Mouse (Mus musculus) heart, postnatal 0 days (tissue): ENCODE data around the gene Casc3.

Source experiments
- CTCF ChIP-seq: IDR thresholded peaks from 2 replicates; pipeline ENCODE4 v1.5.1; 2016; ENCODE audit warnings: antibody characterized with exemption, control low read depth, low read depth
- EP300 ChIP-seq: IDR thresholded peaks from 2 replicates; pipeline ENCODE4 v1.6.1; 2016; ENCODE audit warnings: antibody characterized with exemption, low read depth

- no peak for TF ChIP-seq CTCF
- TF ChIP-seq EP300, result no peak
Observed at GRCm38 (mm10) chr11:98769007-98769954, 35.4 kb upstream of the Casc3 start.
